Mouse (Mus musculus) thymus, postnatal 0 days (tissue): Measurements from ENCODE around the gene Klhdc7b. TPM values are rescaled to one million over a fixed set of nuclear protein-coding genes. Genes with fewer than 3 reads are reported as not detected.

Source experiments
- DNase-seq: peaks from one replicate; pipeline ENCODE4 v3.0.0-alpha.2; 2015; ENCODE audit warnings: low spot score
- polyA plus RNA-seq: library from polyadenylated mRNA; unstranded; fragments of >200 nt; fragmentation: Nextera tagmentation; extraction: Ambion mirVana; gene quantifications from 2 replicates; pipeline ENCODE4 v1.2.1, GENCODE M21; 2015

Gene Klhdc7b
- polyA plus RNA-seq = not detected in 2 replicates

DNA sequence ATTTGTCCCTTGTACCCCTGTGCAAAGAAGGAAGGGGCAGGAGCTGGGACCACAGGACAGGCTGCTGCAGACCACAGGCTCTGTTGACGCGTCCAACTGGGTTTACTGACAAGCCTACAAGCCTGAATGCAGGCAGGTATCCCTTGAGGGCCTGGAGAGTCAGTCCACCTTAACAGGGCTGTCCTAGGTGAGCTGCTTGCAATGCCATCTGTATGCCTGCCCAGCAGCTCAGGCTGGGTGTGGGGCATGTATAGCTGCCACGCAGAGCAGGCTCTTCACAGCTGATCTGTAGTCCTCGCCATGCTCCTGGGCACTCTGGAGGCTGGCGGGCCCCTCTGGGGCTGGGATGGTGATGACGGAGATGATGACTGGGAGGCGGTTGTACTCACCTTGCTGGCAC lies at the start of gene Klhdc7b:
Klhdc7b (plus strand) TSS at position 301 of the 400 bp plus-strand sequence.
- no peak for DNase-seq

DNA sequence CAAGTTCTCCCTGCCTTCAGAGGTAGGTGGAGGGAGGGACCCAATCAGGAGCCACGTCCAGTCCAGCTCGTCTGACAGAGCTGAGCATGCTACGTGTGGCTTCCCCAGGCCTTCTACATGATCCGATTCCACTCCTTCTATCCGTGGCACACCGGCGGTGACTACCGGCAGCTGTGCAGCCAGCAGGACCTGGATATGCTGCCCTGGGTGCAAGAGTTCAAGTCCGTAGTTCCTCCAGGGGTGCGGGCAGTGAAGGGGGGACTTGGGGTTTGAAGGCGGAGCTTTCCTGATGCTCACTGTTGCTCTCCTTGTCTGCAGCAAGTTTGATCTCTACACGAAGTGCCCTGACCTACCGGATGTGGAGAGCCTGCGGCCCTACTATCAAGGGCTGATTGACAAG lies 48.3 kb upstream of the Klhdc7b start:
- no peak for DNase-seq

DNA sequence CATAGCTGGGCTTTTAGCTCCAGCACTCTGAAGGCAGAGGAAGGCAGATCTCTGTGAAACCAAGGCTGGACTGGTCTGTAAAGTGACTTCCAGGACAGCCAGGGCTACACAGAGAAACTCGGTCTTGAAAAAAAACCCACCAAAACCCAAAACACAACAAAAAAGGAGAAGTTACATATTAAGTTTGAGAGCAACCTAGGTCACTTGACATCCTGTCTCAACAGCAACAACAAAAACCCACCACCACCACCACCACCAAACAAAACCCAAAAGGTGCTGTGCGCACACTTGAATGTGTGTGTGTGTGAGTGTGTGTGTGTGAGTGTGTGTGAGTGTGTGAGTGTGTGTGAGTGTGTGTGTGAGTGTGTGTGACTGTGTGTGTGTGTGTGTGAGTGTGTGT lies 45.0 kb upstream of the Klhdc7b start:
- DNase-seq = no peak

DNA sequence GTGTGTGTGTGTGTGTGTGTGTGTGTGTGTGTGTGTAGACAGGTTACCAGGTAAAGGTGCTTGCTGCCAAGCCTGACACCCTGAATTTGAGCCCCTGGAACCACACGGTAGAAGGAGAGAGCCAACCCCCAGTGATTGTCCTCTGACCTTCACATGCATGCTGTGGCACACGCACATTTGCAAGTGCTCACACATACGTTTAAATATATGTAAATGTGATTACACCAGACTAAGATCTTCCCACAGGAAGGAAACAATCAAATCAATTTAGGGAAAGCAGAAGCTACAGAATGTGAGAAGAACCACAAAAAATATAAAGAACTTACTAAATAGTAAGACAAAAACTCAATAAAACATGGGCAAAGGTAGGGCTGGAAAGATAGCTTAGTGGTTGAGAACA lies 44.6 kb upstream of the Klhdc7b start:
- no peak for DNase-seq

DNA sequence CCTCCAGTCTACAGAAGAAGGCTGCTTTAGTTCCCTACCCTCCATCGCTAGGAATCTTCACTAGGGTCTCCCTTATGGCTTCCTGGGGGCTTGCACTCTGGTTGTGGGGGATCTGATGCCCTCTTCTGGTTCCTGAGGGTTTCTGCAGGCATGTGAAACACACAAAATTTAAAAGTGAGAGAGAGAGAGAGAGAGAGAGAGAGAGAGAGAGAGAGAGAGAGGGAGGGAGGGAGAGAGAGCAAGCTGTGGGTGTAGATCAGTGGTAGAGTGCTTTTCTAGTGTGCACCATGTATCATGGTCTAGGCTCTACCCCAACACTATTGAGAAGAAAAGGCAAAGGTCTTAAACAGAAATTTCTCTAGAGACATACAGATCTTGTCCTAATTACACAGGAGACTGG lies 43.0 kb upstream of the Klhdc7b start:
- peak; percentile 26 for DNase-seq

DNA sequence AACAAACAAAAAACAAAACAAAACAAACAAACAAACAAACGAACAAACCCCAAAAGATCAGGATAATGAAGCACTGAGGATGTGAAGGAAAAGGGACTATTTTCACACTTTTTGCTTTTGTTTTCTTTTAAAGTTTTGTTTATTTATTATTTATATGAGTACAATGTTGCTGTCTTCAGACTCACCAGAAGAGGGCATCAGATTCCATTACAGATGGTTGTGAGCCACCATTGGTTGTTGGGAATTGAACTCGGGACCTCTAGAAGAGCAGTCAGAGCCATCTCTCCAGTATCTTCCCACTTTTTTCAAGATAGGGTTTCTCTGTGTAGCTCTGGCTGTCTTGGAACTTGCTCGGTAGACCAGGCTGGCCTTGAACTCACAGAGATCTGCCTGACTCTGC lies 41.4 kb upstream of the Klhdc7b start:
- no peak for DNase-seq

DNA sequence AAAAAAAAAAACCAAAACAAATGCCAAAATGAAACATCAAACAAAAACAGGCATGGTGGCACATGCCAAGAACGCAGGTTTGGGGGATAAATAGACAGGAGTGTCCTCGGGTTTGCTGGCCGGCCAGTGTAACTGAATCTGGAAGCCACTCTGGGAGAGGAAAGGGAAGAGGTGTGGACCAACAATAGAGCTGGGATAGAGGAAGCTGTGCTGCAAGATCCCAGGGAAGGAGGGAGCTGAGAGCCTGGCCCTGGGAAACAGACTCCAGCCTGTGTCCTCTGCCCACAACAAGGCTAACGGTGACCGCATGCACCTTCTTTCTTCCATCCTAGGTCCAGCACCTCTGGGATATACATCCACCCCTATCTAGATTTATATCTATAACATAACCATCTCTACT lies 34.3 kb upstream of the Klhdc7b start:
- no peak for DNase-seq

DNA sequence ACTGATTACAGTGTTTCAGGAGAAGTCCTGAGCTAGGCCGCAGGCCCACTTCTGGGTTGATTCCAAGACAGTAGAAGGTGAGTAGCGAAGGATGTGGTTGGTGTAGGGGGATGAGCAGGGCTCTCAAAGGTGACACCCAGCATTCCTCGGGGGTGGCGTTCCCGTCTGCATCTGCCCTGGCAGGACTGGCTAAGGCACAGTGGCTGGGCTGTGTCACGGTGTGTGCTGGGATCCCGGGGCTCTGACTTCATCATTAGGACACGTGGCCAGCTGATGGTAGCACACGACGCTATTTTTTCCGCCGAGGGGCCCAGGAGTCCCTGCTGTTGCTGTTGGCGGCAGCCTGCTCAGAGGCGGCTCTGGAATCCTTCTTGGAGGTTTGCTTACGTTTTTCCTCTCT lies 33.4 kb upstream of the Klhdc7b start:
- DNase-seq = no peak

DNA sequence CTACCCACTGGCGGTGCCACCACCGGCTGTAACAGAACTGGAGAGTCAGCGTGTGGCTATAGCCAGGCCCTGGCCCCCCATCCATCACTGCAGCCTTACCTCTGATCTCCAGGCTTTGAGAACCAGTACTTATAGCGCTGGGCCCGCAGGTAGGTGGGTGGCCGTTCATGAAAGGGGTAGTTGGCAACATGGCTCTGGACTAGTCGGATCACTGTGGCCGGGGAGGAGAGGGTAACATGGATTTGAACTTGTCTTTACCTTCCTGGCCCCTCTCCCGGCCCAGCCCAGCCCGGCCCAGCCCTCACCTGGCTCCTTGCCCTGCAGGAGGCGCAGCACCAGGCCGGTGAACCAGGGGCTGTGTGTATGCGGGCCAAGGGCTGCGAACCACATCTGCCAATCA lies 32.7 kb upstream of the Klhdc7b start:
- DNase-seq = no peak

DNA sequence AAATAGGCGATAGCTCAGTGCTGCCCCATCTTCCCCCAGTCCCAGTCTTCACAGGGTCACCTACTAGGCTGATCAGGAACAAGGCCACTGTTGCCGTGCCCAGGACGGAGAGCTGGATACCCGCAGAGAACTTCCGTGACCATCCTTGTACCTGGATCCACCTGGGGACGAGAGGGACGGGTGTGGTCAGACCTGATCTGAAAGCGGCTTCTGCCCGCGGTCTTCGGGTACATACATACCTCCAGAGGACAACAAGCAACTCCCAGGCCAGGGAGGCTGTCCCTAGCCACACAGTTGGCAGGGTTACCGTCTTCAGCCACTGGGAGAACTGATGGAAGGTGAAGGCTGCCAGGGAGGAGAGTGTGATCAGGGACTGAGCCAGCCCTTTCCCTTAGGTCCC lies 31.9 kb upstream of the Klhdc7b start:
- no peak for DNase-seq

DNA sequence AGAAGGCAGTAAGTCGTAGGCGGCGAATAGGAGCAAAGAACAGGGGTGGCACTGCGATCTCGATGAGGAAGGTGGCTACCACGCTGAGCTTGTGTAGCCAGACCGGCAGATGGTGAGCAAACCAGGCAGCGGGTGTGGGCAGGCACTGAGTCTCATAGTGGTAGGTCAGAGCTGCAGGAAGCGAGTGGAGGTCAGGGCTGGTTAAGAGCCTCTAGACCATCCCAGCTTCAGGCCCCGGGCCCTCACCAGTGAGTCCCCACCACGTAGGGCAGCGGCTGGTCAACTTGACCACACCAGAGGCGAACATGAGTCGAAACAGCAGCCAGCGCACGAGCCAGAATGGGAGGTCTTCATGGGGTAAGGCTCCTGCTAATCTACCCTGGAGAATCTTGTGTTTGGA lies 30.9 kb upstream of the Klhdc7b start:
- DNase-seq = no peak

DNA sequence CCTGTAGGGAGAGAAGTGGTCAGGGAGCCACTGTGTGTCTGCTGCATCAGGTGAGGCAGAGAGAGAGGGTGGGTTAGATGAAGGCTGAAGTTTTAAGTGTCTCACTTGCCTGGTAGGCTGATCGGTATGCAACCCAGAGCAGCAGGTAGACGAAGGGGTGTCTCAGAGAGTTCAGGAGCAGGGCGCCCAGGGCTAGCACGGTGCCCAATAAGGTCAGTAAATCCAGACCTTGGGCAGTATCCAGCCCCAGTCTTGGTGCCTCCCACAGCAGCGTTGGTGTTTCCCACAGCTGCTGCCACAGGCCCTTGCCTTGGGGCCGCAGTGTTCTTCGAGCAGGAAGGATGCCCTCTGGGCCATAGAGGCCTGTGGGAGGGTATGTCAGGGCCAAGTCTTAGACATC lies 30.3 kb upstream of the Klhdc7b start:
- peak; percentile 14 for DNase-seq

DNA sequence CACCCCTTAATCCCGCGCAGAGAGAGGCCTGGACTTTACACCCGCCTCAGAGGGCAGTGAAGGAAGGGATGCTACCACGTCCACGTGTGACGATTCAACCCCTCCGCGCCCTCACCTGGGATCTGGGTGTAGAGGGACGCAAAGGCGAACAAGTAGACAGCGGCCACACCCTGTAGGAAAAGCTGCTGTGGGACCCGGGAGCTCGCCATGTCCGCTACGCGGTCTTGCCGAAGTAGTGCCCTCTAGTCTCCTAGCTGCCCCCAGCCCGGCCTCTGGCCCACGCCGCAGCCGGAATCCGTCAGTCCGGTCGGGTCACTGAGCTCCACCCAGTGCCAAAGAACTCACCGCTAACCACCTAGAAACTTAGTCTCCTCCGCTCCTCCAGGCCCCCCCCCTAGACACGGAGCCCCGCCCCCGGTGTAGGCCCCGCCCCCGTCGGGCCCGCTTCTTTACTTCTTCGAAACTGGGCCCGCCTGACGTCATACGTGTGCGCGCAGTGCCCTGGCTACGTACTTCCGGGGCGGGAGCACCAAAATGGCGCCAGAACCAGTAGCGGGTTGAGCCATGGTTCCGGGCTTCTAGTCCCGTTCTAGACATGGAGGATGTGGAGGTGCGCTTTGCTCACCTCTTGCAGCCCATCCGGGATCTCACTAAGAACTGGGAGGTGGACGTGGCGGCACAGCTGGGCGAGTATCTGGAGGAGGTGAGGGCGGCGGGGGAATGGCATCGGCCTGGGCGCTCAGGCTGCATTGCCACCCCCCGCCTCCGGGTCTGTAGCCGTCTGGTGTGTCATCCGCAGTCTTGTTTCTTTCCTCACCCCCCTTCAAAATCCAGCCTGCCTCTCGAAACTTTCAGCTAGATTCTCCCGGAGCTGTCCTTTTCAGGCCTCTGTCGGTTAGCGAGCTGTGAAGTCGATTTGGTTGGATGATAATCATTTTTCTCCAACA lies 29.2 kb upstream of the Klhdc7b start, which contains the start of the genes Lmf2 and Ncaph2:
Lmf2 (minus strand) TSS at position 419 of the 947 bp plus-strand sequence.
Ncaph2 (plus strand) TSS at position 479 of the 947 bp plus-strand sequence.
- peak; percentile 98 for DNase-seq

DNA sequence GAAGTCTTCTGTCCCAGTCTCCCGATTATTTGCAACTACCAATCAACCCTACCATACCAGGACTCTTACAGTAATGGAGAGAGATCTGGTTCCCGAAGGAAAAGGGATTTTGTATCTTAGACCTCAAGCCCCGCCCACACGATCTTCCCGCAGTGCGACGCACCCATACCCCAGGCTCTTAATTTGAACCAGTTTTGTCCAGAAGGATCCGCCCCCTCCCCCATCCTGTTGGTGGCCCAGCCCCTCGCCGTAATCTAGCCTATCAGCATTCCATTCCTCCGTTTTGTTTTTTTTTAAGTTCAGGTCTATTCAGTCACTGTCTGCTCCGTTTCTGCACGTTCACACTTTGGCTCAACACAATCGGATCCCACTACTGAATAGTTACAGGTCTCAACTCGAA lies 28.3 kb upstream of the Klhdc7b start:
- DNase-seq = peak; percentile 86

DNA sequence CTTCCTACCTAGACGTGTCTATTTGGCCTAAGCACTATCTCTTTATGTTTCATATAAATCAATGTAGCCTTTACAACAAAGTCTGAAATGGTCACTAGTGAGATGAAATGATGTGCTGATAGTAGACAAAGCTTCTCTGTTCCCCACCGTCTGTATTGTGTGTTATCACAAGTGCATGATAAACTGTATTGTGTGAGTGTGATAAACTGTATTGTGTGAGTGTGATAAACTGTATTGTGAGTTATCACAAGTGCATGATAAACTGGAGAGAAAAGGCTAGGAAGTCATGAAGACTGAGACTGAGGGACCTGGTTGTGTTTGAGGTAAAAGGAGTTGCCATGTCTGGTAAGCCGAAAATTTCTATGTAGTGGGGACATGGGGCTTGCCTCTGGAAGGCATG lies 25.9 kb upstream of the Klhdc7b start:
- no peak for DNase-seq

DNA sequence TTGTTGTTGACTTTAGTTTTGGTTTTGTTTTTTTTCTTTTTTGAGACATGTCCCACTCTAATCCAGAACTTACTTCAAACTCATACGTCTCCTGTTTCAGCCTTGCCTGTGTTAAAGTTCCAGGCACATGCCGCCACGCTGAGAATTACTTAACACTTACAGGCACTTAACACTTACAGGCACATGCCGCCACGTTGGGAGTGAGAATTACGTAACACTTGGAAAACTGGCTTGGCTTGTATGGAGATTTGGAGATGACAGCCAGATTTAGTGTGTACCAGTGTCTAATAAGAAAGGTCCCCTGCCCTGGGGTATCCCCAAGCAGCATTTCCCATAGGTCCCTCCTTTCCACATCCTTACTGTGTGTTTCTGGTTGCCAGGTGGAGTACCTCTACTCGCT lies 21.7 kb upstream of the Klhdc7b start:
- DNase-seq = no peak

DNA sequence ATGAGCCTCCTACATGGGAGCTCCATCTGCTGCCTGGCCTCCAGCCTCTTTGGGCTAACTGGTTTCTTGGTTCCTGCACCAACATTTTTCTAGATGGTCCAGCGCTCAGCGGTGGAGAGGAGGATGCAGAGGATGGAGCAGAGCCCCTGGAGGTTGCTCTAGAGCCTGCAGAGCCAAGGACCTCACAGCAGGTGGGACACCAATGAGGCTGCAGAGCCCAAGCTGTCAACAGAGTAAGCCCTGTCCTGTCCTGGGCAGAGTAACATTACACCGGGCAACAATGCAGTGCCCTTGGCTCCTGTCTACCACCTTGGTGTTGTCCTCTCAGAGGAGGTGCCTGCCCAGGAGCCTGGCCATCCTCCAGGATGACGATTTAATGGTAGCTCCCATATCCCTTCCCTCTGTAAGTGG lies 19.6 kb upstream of the Klhdc7b start:
- DNase-seq = no peak

DNA sequence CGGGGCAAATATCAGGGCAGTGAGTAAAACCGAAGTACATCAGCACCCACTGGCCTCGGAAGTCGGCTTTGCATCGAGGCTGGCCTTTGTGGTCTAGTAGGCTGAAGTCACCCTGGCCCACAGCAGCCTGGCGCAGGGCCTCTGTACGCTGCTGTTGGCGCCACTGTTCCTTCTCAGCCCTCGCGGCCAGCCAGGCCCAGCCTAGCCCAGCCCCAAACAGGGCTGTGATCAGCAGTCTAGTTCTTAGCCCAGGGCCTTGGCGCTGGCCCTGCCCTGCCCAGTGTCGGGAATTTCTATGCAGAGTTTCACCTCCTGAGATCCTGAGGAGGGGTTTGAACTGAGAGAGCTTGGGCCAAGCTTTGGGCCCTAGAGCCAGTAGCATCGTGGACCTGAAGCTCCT lies 12.6 kb upstream of the Klhdc7b start:
- no peak for DNase-seq

DNA sequence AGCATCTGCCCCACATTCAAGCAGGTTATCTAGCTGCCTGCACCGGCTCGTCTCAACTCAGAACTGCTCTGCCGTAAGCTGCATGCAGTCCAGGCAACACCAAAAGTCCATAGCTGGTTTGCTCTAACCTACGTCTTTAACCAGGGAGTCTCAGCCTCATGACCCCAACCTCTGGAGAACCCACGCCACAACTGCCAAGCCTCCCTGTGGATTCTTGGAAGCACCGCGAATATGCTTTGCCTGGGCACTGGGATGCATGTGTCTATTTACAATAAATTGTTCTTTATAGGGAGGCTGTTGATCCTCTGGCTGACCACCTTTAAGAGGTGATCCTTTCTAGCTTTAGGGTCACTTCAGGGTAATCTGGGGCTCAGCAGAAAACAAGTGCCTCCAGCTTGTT lies 12.2 kb upstream of the Klhdc7b start:
- DNase-seq = no peak

DNA sequence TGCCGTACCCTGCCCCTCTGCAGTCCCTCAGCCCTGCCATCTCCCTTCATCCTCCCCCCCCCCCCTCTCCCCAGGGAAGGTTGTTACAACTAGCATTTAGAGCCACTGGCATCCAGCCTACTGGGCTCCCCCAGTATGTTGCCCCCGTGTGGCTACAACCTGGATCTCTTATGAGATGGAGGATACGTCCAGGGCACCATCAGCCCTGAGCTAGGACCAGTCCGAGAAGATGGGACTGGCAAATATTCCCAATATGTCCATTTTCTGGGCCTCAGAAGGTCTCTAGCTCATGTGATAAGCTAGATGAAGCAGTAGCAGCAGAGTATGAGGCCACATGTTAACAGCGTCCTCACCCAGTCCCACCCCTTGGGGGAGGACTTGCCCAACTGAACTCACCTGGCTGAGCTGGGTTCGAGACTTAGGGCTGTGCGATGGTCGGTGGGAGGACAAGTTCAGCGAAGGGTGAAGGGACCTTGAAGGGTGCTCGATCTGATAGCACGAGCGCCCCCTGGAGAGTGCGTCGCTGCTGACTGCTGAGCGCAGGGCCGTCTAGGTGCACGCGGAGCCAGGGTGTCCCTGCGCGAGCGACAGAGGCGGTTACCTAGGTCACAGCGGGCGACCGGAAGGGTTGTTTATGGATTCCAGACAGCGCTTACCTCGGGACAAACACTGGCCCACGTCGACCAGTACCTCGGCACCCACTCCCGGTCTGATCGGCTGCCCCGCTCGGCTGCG lies 11.5 kb upstream of the Klhdc7b start:
- peak; percentile 91 for DNase-seq

DNA sequence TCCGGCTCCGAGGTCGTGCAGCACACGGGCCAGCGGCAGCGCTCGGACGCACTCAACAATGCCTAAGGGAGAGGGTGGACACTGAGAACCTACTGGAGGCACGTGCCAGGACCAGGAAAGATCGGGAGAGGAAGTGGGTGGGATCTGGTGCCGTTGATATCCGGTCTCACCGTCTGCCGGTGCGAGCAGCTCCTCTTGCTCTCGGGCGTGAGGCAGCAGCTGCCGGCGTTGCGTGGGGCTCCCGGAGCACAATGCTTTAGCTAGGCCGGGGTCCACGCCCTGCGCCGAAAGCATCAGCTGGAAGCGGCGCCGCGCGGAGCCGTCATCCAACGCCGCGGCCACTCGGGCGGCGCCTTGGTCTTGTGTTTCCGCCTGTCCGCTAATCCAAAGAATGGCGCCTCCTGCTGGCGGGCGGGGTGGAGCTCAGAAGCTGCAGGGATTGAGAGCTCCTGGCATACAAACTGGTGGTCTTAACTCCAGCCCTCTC lies 10.9 kb upstream of the Klhdc7b start, which contains the start of gene Sco2:
Sco2 (minus strand) TSS at position 85 of the 487 bp plus-strand sequence.
- DNase-seq = peak; percentile 86

DNA sequence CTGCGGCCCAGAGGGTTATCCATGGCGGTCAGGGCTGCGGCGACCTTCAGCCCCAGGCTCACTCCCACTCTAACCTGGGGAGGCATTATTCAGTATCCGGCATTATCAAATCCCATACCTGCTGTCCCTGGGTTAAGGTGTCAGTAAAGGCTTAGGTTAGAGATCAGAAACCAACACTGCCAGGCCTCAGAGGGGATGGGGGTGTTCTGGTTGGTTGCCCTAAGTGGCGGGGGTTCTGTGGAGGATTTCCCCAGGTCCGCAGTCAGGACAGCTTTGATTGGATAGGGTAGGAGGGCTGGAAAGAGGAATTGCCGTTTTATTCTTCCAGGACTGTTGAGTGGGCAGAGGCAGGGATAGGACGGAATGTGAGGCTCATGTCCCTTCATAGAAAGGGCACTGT lies 10.4 kb upstream of the Klhdc7b start:
- DNase-seq = no peak
